Mouse (Mus musculus): ENCODE measurements around the gene Nupr1.

The Nupr1 gene

DNA sequence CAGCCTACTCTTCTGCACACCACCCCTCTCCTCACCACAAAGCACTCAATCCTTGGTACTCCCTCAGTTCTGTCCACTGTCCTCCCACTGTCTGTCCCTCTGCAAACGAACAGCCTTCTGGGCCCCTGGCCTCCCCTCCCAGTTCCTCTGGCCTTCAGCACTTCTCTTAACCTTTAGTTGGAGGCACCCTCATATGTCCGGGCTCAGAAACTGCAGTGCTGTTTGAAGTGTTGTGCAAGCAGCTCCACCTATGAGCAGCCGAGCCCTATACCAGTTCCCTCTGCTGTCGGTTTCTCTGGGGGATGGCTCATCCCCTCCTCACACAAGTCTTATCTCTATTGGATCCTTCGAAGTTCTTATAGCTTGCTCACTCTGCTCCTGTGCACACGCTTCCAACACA, 34.2 kb downstream of the Nupr1 start:
- no peak for DNase-seq (ENCODE audit: low spot score in 2 of 2)

DNA sequence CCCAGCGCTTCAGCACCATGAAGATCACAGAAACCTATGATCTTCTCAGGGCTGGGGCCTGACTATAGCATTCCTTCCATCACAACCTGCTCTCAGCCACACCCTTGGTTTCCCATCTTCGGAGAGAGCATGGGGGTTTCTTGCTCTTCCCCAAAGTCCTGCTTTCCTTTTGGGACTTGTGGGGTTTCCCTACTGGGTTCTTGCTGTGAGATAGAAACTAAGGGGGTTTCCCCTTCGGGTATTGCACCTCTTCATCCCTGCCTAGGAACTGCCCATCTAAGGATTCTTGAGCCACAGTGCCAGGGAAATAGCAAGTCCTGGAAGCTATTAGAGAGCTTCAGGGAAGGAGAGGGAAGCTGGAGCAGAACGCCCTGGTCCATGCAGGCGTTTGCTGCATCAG, 34.8 kb downstream of the Nupr1 start:
- DNase-seq (ENCODE audit: low spot score in 2 of 2), result no peak

DNA sequence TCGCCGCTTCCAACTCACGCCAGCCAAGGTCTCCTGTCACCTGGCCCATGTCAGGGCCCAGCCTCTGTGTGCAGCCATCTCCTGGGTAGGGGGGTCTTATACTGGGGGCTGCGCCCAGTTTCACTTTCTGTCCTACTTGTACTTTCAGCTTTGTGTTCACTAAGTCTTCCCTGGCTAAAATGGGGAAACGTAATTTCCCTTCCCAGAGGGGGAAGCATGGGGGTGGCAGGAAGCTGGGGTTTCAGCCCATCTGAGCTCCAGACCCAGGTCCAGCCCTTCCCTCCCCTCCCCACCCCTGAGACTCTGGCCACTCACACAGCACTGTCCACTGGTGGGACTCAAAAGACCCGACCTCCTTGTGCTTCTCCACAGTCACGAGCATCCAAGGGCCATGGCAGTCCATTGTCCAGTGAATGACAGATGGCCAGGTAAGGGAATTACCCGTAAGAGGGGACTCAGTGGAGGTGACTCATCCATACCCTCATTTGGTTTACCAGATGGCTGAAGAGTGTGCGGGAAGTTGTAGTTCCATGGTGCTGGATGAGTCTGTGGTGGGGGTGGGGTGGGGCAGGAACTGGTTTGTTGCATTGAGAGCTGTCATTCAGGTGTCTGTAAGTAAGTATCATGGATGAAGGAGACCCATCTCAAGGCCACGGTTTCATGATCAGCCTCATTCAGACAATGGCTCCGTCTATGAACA, 35.6 kb downstream of the Nupr1 start, which contains the start of gene Il27:
Gene Il27, minus strand, starts transcription at position 80 of the 700 bp plus-strand sequence.
- DNase-seq (ENCODE audit: low spot score in 2 of 2), result no peak

DNA sequence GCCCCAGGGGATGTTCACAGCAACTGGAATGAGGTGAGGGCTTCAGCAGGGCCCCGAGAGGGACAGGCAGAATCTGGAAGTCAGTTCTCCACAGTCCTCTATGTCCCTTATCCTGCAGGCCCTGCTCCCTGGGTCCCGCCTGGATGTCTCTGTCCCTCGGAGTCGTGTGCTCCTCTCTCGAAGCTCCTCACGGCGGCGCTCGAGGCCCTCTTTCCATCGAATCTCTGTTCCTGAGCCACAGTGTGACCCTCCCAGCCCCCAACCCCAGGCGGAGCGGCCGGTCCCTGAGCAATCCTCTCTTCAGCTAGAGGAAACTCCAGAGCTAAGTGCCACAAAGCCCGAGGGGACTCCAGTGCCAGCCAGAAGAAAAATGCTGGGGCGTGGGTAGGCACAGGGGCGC, 42.9 kb downstream of the Nupr1 start:
- DNase-seq (ENCODE audit: low spot score in 2 of 2), result peak; percentile 67 to 84

DNA sequence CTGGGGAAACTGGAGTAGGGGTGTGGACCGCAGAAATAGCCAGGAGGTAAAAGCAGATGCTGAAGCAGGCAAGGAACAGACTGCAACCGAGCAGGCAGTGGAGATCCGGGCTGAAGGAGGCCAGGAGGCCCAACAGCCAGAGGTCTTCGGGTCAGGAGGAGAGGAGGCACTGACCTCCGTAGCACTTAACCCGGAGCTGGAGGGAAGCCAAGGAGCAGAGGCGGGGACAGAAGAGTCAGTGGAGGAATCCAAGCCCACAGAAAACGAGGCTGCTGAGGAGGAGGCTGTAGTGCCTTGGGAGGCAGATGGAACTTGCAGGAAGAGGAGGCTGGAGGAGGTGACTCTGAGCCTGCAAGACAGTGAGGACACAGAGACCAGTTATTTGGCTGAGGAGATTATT, 43.8 kb downstream of the Nupr1 start:
- no peak for DNase-seq (ENCODE audit: low spot score in 2 of 2)

DNA sequence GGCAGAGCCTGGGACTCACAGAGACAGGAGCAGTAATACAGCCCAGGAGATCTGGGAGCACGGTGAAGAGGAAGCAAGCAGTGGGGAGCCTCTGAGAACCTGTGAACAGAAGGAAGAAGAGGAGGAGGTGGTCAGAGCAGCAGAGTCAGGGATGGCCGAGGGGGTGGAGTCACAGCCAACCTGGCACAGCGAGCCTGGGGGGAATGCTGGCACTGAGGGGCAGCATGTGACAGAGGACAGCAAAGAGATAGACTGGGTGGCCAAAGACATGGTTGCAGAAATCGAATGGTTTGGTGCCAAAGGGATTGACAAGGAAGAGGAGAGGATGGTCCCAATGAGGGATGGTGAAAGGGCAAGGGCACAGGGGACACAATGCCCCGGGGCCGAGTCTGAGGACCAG, 44.9 kb downstream of the Nupr1 start, which contains the start of gene Cln3:
Gene Cln3, minus strand, starts transcription at position 101 of the 400 bp plus-strand sequence.
- no peak for DNase-seq (ENCODE audit: low spot score in 2 of 2)

DNA sequence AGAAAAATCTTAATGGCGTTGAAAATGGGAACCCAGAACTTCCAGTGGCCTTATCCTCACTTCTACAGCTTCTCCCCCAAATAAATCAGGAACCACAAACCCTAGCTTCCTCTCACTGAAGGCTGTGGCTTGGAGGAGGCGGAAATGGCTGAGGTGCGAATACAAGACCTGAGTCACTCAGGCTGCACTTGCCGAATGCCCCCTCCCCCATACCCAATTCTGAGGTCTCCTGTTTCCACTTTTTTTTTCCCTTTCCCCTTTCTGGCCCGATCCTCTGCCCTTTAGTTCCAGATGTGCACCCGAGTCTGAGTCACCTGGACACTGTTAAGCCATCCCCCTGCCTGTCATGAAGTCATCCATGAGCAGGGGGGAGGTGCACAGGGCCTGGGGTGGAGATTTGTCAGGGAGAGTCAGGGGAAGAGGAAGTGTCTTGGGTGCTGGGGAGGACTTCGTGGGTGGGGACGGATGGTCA, 46.1 kb downstream of the Nupr1 start, which contains the start of gene Apobr:
Gene Apobr, plus strand, starts transcription at position 437 of the 472 bp plus-strand sequence.
- DNase-seq (ENCODE audit: low spot score in 2 of 2), result no peak

DNA sequence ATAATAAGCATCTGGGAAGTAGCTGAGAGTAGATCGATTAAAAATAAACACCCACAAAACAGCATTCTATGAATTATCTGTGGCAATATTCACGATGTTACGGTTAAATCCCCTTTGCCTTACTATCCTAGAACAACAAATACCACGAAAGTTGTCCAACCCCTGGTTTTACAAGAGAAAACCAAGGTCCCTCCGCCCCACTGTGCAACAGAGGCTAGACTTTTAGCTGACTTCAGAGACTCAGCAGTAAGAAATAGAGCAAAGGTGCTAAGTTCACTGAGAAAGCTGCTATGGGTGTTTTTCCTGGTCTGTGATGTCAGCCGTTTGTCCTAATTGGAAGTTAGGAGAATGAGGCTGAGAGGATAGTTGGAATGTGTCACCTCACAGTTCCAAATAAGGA, 46.9 kb downstream of the Nupr1 start:
- DNase-seq (ENCODE audit: low spot score in 2 of 2), result no peak

DNA sequence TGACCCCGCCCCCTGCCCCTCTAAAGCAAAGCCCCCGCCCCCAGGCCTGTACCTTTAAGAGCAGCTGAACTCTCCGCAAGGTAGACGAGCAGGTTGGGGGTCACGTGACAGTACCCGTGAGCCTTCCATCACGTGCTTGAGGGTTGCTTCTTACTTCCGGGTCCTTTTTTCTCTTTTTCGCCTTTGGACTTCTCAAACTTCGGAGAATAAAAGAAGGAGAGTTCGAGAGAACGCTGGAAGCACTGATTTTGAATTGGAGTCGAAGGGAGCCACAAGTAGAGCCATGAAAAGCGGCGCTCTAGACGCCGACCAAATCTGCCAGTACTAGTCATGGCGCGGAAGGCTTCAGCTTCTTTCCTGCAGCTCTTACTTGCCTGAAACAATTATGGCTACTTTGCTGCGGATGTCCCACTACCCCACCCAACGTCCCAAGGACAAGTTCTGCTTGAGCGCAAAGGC, 47.4 kb downstream of the Nupr1 start:
- peak; percentile 79 to 90 for DNase-seq (ENCODE audit: low spot score in 2 of 2)

DNA sequence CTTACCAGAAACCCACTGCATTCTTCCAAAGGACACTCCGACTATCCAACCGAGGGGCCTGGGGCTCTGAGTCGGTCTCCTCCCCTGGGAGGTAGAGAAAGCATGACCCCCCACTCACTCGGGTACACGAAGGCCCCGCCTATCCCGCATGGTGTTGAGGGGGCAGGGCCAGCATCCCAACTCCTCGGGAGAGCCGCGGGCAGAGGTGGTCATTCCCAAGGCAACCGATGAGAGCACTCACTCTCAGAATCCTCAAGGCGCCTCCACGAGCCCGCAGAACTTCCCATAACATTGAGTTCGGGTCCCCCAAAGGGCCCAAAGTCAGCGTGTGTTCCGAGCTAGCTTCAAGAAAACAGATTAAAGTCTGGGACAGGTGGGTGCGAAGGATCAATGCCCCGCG, 47.9 kb downstream of the Nupr1 start:
- DNase-seq (ENCODE audit: low spot score in 2 of 2), result peak in 1 of 2 experiments; percentile 62

DNA sequence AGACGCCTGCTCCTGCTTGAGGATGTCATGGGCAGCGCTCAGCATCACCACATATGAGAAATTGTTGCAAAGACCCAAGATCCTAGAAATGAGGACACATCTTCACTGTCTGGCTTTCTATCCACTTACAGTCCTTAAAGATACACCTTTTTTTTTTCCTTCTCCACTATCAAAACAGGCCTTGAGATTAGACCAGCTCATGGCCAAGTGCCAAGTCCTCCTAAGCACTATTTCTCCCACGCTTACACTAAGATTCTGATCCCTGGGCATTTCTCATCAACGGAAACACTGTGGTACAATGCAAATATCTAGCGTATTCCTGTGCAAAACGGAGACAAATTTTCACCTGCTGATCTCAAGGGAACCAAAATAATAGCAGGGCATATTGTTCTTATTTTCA, 49.0 kb downstream of the Nupr1 start:
- DNase-seq (ENCODE audit: low spot score in 2 of 2), result no peak

DNA sequence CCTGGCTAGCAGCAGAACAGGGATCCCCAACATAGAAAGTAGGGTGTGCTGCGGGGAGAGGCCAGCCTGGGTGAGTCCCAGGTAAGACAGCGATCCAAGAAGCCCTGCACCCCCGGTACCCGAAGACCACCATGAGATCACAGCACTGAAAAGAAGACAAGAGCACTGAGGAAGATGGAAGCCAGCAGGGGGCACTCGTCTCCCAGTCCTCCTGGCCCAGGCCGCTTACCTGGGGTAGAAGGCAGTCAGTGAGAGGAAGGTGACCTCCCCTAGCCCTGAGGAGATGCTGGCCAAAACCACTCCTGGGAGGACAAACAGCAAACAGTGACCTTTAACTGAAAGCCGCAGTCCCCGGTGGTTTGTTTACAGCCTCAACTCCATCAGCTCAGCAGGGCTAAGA, 51.5 kb downstream of the Nupr1 start:
- no peak for DNase-seq (ENCODE audit: low spot score in 2 of 2)

DNA sequence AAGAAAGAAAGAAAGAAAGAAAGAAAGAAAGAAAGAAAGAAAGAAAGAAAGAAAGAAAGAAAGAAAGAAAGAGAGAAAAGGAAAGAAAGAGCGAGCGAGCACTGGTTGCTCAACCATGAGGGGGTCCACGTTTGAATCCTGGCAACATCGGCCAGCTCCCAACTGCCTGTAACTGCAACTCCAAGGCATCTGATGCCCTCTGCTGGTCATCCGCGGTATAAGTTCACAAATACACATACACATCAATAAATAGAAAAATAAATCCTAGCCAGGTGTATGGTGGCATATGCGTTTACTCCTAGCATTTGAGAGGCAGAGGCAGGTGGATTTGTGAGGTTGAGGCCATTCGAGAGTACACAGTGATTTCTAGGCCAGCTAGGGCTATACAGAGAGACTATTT, 53.7 kb downstream of the Nupr1 start:
- DNase-seq (ENCODE audit: low spot score in 2 of 2), result peak in 1 of 2 experiments; percentile 71
